Mouse (Mus musculus) layer of hippocampus, postnatal 14 days (tissue): Measurements from ENCODE around the gene Rnf145. TPM values are rescaled to one million over a fixed set of nuclear protein-coding genes. Genes with fewer than 3 reads are reported as not detected.

Experiments
- DNase-seq, 2 experiments: peaks; one replicate each; pipeline ENCODE4 v3.0.0; 2021 to 2022; ENCODE audit warnings: low spot score in 2 of 2, mixed read lengths in 1 of 2
- microRNA-seq, 2 experiments: library from miRNA; unstranded; fragments of <30 nt; microRNA quantifications; one replicate each; pipeline ENCODE4 v1.2.0; 2021
- total RNA-seq, 2 experiments: library from RNA; stranded (reverse); gene quantifications; 2 replicates each; pipeline ENCODE4 v1.2.3; 2021

Gene Rnf145
- total RNA-seq, 2 experiments from 2014 or later, result 102 to 103 TPM

DNA sequence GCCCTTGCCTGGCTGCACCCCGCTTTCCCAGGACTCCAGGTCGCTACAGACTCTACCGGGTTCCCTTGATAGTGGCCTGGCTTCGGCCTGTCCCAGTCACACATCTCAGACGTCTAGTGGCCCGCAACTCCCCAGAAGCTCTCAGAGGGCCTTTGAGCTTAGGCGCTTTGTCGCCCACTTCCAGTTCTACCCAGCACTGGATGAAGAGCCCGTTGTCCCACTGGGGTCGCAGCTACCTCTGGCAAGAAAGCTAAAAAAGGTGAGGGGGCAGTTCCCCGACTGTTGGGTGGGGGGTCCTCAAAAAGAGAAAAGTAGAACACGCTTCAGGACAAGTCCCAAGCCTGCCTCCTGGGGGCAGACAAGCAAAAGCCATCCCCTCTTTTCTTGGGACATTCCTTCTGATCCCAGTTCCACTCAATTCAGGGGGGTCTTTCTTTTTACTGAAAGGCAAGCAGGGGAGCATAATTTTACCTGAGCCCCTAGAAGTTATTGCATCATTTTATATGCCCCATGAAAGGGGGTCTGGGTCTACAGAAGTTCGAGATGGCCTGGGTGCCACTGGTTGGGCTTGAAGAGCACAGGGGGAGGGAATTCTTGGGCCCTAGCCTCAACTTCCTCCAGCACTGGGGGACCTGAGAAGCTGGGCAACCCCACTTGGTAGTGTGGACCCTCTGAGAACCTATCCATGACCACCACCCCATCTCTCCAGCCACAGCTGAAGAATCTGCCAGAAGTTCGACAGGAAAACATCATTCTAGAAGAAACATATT is 94.8 kb downstream of the Rnf145 start:
- no peak for DNase-seq

Small RNAs within 50 kb of the gene (microRNA-seq; reads per million reads assigned to microRNA genes)
- 0 reads per million in 2 experiments for gene Gm22121

Other genes with a start within 250 kb of the Rnf145 start
- not detected for gene Il12b, start 118.9 kb upstream of the Rnf145 start, total RNA-seq
- 10 to 100 TPM; 42.9 to 46.1 TPM for gene Ublcp1, start 48.5 kb upstream of the Rnf145 start, total RNA-seq
- 1 to 10 TPM; 4.8 to 6.1 TPM for gene Ebf1, start 98.4 kb downstream of the Rnf145 start, total RNA-seq